Mouse (Mus musculus) left cerebral cortex, postnatal 14 days (tissue): ENCODE measurements around the gene Wfdc15b. TPM values are rescaled to one million over a fixed set of nuclear protein-coding genes. Genes with fewer than 3 reads are reported as not detected.

Experiments
- DNase-seq, 2 experiments: peaks; one replicate each; pipeline ENCODE4 v3.0.0; 2021 to 2022; ENCODE audit warnings: low spot score in 2 of 2, mixed read lengths in 1 of 2
- intact Hi-C: fragments of 180-260 bp; cut with DNase I; formaldehyde crosslinking; loops from one replicate; pipeline ENCODE4 v1.15.1; 2025
- total RNA-seq, 2 experiments: library from RNA; stranded (reverse); gene quantifications; 2 replicates each; pipeline ENCODE4 v1.2.3; 2021

The Wfdc15b gene
- total RNA-seq, 2 experiments from 2014 or later: not detected

DNA sequence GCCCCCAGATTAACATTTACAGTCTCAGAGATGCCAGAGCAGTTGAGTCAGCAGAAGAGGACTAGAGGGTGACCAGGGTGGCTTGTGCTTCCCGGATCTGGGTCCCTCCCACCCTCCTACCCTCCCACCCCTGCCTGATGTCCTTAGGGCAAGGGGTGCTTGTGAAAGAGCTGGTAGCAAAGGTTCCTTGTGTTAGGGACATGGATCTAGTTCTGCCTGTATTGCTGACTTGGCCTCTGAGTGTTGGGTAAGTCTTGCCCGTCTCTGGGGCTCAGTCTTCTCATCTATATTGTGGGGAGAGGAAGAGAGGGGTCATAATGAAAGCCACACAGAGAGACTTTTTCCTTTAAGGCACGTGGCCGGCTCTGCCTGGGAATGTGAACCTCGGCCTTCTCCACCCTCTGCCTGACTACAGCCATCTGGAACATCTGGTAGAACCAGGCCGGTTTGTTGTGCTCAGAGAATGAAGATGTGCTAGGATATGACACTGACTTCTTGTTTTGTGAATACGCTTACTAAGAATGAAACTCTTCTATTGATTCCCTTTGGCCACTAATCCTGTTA, 38.7 kb downstream of the Wfdc15b start, which contains the start of gene Wfdc5:
TSS of gene Wfdc5 (minus strand) at position 51 of the 564 bp plus-strand sequence.
- no peak for DNase-seq
- intact Hi-C loops: no loop called here

DNA sequence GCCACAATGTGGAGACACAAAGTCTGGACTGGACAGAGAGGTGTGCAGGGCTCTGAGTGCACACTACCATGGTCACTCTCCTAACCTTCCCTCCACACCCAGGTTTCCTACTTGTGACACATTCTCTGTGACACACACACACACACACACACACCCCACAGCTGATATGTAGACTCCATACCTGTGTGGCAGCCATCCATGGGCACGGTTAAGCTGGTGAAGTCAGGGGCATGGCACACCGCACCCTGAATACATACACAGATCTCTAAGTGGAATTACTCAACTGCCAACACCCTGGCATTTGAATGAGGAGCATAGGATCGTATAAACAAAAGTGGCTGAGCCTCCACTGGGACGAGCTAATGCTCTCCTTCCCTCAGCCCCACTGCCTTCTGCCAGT, 40.7 kb downstream of the Wfdc15b start:
- DNase-seq: no peak
- intact Hi-C loops: no loop called here

DNA sequence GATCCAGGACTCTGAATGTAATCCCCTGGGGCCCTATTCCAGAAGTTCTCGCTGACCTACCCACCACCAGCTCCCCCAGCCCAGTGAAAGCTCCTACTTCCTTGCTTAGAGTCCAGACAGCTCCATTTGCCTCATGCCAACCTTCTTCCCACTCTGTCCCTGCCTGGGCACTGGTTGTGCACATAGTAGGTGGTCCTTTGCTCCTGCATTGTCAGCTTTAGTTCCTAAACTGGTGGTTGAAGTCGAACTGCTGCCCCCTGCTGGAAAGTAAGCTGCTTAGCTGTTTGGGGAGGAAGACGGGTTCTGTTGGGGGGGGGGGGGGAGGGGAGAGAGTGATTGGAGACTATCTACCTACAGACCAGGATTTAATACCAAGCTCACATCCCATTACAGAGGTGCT, 41.3 kb downstream of the Wfdc15b start:
- DNase-seq: peak; percentile 43 to 44
- intact Hi-C loops: no loop called here

DNA sequence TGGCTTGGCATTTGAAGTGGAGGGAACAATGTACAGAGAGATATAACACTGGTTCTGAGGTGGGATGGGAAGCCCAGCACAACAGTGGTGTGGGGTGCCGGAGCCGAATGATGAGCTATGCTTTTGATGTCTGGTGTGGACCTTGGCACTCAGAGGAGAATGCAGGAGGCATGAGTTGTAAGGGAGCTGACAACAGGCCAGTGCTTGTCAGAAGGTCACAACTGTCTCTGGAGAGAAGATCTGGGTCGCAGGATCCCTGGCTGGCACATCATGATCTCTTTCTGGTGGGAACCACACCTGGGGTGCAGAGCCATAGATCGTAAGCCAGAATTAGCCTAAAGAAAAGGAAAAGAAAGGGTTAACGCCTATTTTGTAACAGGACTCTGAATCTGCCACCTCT, 43.6 kb downstream of the Wfdc15b start:
- DNase-seq: no peak
- intact Hi-C loops: no loop called here

DNA sequence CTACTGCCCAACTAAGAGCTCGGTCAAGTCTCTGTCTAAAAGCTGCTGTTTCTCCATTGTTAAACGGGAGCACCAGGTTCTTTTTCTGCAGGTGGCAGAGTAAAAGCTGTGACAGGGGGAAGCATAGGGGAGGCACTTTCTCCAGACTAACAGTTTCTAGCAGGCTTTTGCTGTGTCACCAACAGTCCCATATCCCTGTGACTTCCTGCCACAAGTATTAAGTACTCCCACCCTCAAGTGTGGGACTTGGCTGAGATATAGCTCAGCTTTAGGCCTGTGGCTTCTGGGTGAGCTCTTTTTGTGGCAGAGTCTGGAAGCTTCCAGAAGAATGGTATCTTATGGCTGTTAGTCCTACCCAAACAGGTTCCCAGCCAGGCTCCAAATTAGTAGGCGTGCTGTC, 45.6 kb downstream of the Wfdc15b start:
- DNase-seq: no peak
- intact Hi-C loops: no loop called here

DNA sequence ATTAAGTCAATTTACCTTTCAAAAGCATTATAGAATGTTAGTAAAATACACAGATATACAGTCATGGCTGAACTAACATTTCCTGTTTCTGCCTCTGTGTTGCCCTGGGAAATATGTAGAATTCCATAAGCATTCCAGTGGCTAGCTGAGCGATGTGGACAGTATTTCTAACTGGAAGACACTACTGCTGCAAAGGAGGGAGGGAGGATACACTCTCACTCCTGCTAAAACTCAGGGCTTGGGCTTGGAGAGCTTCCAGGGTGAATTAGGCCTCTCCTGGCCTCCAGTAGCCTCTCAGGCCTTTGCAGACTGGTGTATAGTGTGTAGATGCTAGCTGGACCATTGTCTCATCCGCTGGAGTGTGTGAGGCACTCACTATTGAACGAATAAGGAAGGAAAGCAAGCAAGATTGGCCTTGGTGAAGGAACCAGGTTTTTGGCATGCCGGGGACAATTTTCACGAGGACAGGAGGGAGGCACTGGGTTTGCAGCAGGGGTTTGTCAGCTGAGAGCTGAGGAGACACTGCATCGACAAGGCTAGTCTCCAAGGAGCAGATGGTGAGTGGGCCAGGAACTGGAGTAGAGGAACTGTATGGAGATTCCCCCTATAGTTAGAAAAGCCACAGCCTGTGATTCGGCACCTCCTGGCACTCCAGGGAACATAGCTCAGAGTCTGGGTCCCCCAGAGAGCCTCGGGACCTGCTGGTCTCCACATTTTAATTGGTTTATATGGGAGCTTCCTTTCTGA, 46.6 kb downstream of the Wfdc15b start:
- DNase-seq: peak; percentile 73 to 83
- intact Hi-C loops: loop anchor here (5.0 kb wide), 1 partner anchor 38 kb away; no protein-coding TSS in a partner anchor

DNA sequence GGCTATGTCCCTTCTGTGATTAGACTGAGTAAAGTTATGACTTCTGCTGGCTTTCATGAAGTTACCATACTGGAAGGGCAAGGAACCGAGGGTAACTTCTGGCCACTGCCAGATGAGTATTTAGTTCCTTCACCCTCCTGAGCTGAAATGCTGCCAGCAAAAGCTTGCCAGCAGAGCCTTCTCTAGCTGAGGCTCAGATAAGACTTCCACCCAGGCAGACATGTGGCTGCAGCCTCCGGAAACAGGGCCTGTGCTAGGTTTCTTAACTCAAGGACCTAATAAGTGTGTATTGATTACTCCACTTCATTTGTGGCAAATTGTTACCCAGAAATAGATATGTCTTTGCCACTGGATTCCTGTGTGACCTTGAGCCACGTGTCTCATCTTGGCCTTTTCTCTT, 48.1 kb downstream of the Wfdc15b start:
- intact Hi-C loops: loop anchor here (5.0 kb wide), 1 partner anchor 36 kb away; no protein-coding TSS in a partner anchor
- DNase-seq: no peak

DNA sequence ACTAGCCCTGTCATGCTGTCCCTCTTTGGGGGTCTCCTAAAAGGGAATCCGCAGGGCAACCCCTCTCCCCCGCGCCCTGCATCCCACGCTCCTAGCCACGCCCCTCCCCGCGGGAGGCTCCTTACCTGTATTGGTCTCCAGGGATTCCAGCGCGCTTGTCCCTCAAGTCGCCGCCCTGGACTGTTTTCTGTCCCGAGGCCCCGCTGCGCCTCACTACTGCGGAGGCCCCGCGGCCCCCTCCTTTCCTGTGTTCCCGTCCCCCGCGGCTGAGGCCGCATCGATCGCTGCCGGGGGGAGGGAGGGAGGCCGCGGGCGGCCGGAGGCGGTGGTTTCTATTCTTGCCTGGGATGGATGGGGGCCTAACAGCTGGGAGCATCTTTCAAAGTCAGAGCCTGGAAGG, 50.6 kb downstream of the Wfdc15b start, which contains the start of gene Kcns1:
TSS of gene Kcns1 (minus strand) at position 212 of the 400 bp plus-strand sequence.
- no peak for DNase-seq
- intact Hi-C loops: loop anchor here (5.0 kb wide), 1 partner anchor 34 kb away; no protein-coding TSS in a partner anchor

DNA sequence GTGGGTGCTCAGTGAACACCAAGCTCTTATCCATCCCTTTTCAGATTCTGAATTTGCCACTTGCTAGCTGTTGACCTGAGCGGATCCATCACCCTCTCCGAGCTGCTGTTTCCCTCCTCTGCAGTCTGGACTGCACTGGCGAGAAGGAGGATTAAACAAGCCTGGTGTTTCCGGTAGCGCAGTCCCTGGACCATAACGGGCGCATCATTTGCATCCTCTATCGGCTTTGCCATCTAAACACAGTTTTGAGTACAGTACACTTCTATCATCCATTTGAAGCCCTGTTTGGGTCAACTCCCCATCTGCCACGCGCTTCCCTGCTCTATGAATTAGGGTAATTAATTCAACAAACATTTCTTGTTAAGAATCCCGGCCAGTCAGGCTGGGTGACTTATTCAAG, 51.1 kb downstream of the Wfdc15b start:
- intact Hi-C loops: loop anchor here (5.0 kb wide), 1 partner anchor 33 kb away; no protein-coding TSS in a partner anchor
- DNase-seq: no peak

DNA sequence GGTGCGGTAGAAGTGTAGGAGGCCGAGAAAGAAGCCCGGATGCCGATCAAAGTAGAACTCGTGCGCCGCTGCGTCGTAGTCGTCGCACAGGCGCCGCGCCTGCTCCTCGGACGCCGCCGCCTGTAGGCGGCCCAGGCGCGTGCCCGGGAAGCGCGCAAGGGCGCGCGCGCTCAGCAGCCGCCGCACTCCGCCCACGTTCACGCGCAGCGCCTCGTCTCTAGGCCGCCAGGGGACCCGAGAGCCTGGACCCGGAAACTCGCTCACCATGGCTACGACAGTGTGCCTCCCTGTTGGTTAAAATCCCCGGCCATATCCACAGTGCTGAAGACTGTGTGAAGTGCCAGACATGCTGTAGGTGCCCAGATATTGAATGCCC, 52.9 kb downstream of the Wfdc15b start:
- DNase-seq: peak; percentile 41 to 61
- intact Hi-C loops: no loop called here

DNA sequence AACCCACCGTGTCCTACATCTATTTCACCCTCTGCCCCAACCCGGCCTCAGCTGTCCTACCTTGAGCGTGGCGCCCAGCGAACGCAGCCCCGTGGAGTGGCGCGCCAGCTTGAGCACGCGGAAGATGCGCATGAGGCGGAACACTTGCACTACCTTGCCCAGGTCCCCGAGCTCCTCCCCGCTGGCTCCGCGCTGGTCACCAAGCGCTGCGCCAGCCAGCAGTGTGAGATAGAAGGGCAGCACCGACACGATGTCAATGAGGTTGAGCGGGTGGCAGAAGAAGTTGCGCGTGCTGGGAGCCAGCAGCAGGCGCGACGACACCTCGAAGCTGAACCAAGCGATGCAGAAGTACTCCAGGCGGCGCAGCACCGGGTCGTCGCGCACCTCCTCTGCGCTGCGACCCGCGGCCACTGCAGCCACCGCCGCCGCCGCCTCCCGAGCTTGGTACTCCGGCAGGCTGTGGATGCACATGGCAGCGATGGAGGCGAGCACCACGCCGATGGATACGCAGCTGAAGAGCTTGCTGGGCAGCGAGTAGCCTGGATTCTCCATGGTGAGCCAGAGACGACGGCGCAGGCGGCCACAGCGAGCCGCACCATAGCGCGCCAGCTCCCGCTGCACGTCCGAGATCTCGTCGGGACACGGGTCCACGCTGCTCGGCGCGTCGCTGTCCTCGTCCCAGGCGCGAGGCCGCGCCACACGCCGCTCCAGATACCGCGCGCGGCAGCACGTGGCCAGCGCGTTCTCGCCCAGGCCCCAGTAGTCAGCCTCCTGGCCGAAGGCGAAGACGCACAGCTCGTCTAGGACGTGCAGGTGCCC, 53.5 kb downstream of the Wfdc15b start:
- intact Hi-C loops: no loop called here
- DNase-seq: no peak

DNA sequence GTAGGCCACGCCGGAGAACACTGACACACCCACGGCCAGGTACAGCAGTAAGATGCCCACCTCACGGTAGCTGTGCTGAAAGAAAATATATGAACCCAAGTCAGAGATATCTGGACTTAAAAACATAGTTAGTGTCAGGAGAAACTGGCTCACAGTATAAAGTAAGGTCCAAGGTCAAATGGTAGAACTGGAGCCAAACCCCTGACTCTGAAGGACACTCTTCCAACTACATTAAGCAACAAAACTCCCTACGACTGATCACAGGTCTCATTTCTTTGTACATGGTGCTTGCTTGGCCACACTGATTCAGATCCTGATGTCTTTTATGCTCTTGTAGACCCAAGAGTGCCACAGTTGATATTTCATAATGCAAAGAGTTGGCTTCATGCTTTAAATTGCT, 56.5 kb downstream of the Wfdc15b start:
- no peak for DNase-seq
- intact Hi-C loops: no loop called here

Other genes with a start within 250 kb of the Wfdc15b start
- 100 to 1,000 TPM; 510 to 522 TPM for gene Ywhab, start 226.7 kb downstream of the Wfdc15b start, total RNA-seq
- gene Pabpc1l, start 196.2 kb downstream of the Wfdc15b start, total RNA-seq: 1 to 10 TPM in 1 of 2 experiments, under 1 TPM in 1; 0.72 to 1.0 TPM
- 10 to 100 TPM; 32.2 to 35.6 TPM for gene Stk4, start 151.3 kb downstream of the Wfdc15b start, total RNA-seq
- gene Tomm34, start 150.5 kb downstream of the Wfdc15b start, total RNA-seq: 10 to 100 TPM; 40.8 to 43.6 TPM
- gene Kcns1, start 50.5 kb downstream of the Wfdc15b start, total RNA-seq: 10 to 100 TPM; 10.9 to 11.2 TPM
- not detected for gene Wfdc5, start 38.9 kb downstream of the Wfdc15b start, total RNA-seq
- gene Wfdc12, start 31.1 kb downstream of the Wfdc15b start, total RNA-seq: not detected
- not detected for gene Wfdc15a, start 21.5 kb downstream of the Wfdc15b start, total RNA-seq
- not detected for gene Svs2, start 16.8 kb upstream of the Wfdc15b start, total RNA-seq
- not detected for gene Svs3b, start 35.0 kb upstream of the Wfdc15b start, total RNA-seq
- not detected for gene Svs4, start 56.8 kb upstream of the Wfdc15b start, total RNA-seq
- gene Svs3a, start 67.6 kb upstream of the Wfdc15b start, total RNA-seq: not detected
- gene Svs6, start 95.1 kb upstream of the Wfdc15b start, total RNA-seq: not detected
- not detected for gene Svs5, start 111.1 kb upstream of the Wfdc15b start, total RNA-seq
- gene Slpi, start 167.4 kb upstream of the Wfdc15b start, total RNA-seq: not detected
- under 1 TPM; 0.32 to 0.42 TPM for gene Rbpjl, start 181.5 kb upstream of the Wfdc15b start, total RNA-seq
- 10 to 100 TPM; 13.4 to 15.0 TPM for gene Matn4, start 183.5 kb upstream of the Wfdc15b start, total RNA-seq
- gene Sdc4, start 222.2 kb upstream of the Wfdc15b start, total RNA-seq: 10 to 100 TPM; 60.0 to 79.0 TPM
- 10 to 100 TPM; 38.0 to 44.4 TPM for gene Sys1, start 235.3 kb upstream of the Wfdc15b start, total RNA-seq
- 10 to 100 TPM in 1 of 2 experiments, 1 to 10 TPM in 1; 1.9 to 12.2 TPM for gene Gm20458, start 239.3 kb upstream of the Wfdc15b start, total RNA-seq